Mouse (Mus musculus): ENCODE results near the gene Chst14. TPM values are rescaled to one million over a fixed set of nuclear protein-coding genes. Genes with fewer than 3 reads are reported as not detected.

The Chst14 gene
- total and polyA plus RNA-seq, 3 experiments, result 4.7 to 8.4 (median 5.1) TPM

DNA sequence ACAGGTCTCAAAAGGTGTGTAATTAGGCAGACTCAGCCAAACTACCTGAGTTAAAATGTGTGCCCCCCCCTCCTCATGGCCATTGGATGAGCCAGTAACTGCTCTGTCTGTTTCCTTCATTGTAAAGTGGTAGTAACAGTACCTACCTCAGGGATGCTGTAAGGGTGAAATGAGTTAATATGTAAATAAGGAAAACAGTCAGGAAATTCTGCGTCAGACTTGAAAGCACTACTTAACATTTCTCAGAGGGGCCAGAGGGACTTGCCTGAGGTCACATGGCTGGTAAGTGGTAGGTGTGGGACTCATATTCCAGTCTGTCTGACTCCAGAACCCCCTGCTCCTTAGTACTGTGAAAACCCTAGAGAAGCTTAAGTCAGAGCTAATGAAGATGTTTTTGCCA, 7.8 kb upstream of the Chst14 start:
- in situ Hi-C loops (cut with MboI; ENCODE audit: low pct_ligation_motif_present, low pct_unique_long_range_greater_than_20kb, low sequenced_read_pairs) (no loop called here), dilution Hi-C loops (cut with MboI; ENCODE audit: extremely low pct_ligation_motif_present, extremely low pct_unique_long_range_greater_than_20kb, low sequenced_read_pairs) (no loop called here)
- peaks cover 59 to 91% of the 10 kb centered on the region in 2 experiments for H3K36me3 ChIP-seq (replicated peaks in 1 of 2; ENCODE audit: control insufficient read depth in 1 of 2, insufficient read depth in 1 of 2, low read length in 1 of 2)
- no peaks in the 10 kb centered on the region for H3K9me3 ChIP-seq (replicated peaks; ENCODE audit: low read length)
- peak overlapping the region; percentile 62 for H3K4me2 ChIP-seq (ENCODE audit: insufficient read depth, low read depth, poor library complexity, severe bottlenecking)
- no peak overlapping the region for H3K9ac ChIP-seq (ENCODE audit: insufficient read depth, low read depth)
- no peak overlapping the region for H3K4me3 ChIP-seq (replicated peaks in 1 of 3; ENCODE audit: low read depth in 2 of 3, low read length in 2 of 3, poor library complexity in 1 of 3)
- H3K27me3 ChIP-seq (replicated peaks), result no peaks in the 10 kb centered on the region
- H3K27ac ChIP-seq (ENCODE audit: insufficient read depth, low read depth), result peak overlapping the region; percentile 88
- DNase-seq (ENCODE audit: extremely low read depth), result peak; percentile 87
- TF ChIP-seq E2F4 (IDR thresholded peaks at IDR 0.05; ENCODE audit: insufficient replicate concordance, low read depth, low read length) (no peak), BHLHE40 (IDR thresholded peaks at IDR 0.05; ENCODE audit: low read depth, low read length) (peak; percentile 75), MYC (IDR thresholded peaks at IDR 0.05; ENCODE audit: low read depth, low read length) (peak; percentile 90), UBTF (IDR thresholded peaks at IDR 0.05; ENCODE audit: low read depth, low read length) (no peak), USF1 (IDR thresholded peaks at IDR 0.05; ENCODE audit: low read depth, low read length) (peak; percentile 75), CHD2 (IDR thresholded peaks at IDR 0.05; ENCODE audit: low read length) (peak; percentile 42; the same call in 1 of the 2 replicates), ZKSCAN1 (IDR thresholded peaks at IDR 0.05; ENCODE audit: borderline replicate concordance, low read depth, low read length) (no peak), SIN3A (IDR thresholded peaks at IDR 0.05; ENCODE audit: low read length) (peak; percentile 70; the same call in 1 of the 2 replicates), JUND (conservative IDR thresholded peaks at IDR 0.05; ENCODE audit: low read depth, low read length) (peak; percentile 93), MEF2A (IDR thresholded peaks at IDR 0.05; ENCODE audit: borderline replicate concordance, low read depth, low read length) (peak; percentile 67; the same call in 1 of the 2 replicates), TCF12 (IDR thresholded peaks at IDR 0.05; ENCODE audit: low read depth, low read length) (peak; percentile 76), ZC3H11A (IDR thresholded peaks at IDR 0.05; ENCODE audit: low read depth, low read length) (no peak), ZNF384 (IDR thresholded peaks at IDR 0.05; ENCODE audit: low read depth, low read length) (0 out of 2 replicates have a peak, but pooled peaks have one; percentile 7), RAD21 (IDR thresholded peaks at IDR 0.05; ENCODE audit: low read depth, low read length) (no peak; the same call in 1 of the 2 replicates), USF2 (conservative IDR thresholded peaks at IDR 0.05; ENCODE audit: low read depth, low read length) (peak; percentile 73), ZMIZ1 (IDR thresholded peaks at IDR 0.05; ENCODE audit: low read depth, low read length) (no peak), KAT2A (IDR thresholded peaks at IDR 0.05; ENCODE audit: insufficient replicate concordance, low read length) (no peak), ETS1 (conservative IDR thresholded peaks at IDR 0.05; ENCODE audit: low read depth, low read length) (peak; percentile 91), GABPA (IDR thresholded peaks at IDR 0.05; ENCODE audit: insufficient replicate concordance, low read depth, low read length) (no peak), MAZ (IDR thresholded peaks at IDR 0.05; ENCODE audit: low read depth, low read length) (peak; percentile 82), JUN (IDR thresholded peaks at IDR 0.05; ENCODE audit: insufficient read depth, low read depth, low read length) (peak; percentile 94), MAX (IDR thresholded peaks at IDR 0.05; ENCODE audit: low read length) (peak; percentile 75), IRF4 (IDR thresholded peaks at IDR 0.05; ENCODE audit: low read depth, low read length) (peak; percentile 86), CHD1 (IDR thresholded peaks at IDR 0.05; ENCODE audit: low read depth, low read length) (no peak), RCOR1 (conservative IDR thresholded peaks at IDR 0.05; ENCODE audit: low read depth, low read length) (peak; percentile 60; the same call in 1 of the 2 replicates), POLR2A (IDR thresholded peaks at IDR 0.05; ENCODE audit: low read depth, low read length) (no peak), POLR2AphosphoS2 (IDR thresholded peaks at IDR 0.05; ENCODE audit: low read depth, low read length) (no peak), NRF1 (IDR thresholded peaks at IDR 0.05; ENCODE audit: low read depth, low read length) (no peak), EP300 (IDR thresholded peaks at IDR 0.05; ENCODE audit: low read length) (peak; percentile 89), ELF1 (IDR thresholded peaks at IDR 0.05; ENCODE audit: low read depth, low read length) (0 out of 2 replicates have a peak, but pooled peaks have one; percentile 36), PAX5 (IDR thresholded peaks at IDR 0.05; ENCODE audit: low read length) (no peak), TBP (conservative IDR thresholded peaks at IDR 0.05; ENCODE audit: low read depth, low read length) (no peak), CTCF (conservative IDR thresholded peaks at IDR 0.05 in 1 of 2, IDR thresholded peaks at IDR 0.05 in 1 of 2; ENCODE audit: low read depth in 2 of 2, low read length in 2 of 2) (no peak), HCFC1 (IDR thresholded peaks at IDR 0.05; ENCODE audit: low read depth, low read length) (peak; percentile 27; the same call in 1 of the 2 replicates), SMC3 (IDR thresholded peaks at IDR 0.05; ENCODE audit: low read depth, low read length) (peak; percentile 18), MXI1 (IDR thresholded peaks at IDR 0.05; ENCODE audit: low read depth, low read length) (peak; percentile 61; the same call in 1 of the 2 replicates), NELFE (IDR thresholded peaks at IDR 0.05; ENCODE audit: low read depth, low read length) (no peak), MAFK (IDR thresholded peaks at IDR 0.05; ENCODE audit: insufficient replicate concordance, low read length) (peak; percentile 28; the same call in 1 of the 2 replicates)
- peaks cover 43 to 69% of the 10 kb centered on the region in 2 experiments for H3K4me1 ChIP-seq (ENCODE audit: control insufficient read depth in 1 of 2, insufficient read depth in 2 of 2)
- peaks cover 65% of the 10 kb centered on the region for H3K79me2 ChIP-seq (replicated peaks; ENCODE audit: control insufficient read depth, extremely low read depth, insufficient read depth, poor library complexity, severe bottlenecking)

Data from CH12.LX (cell line).